Mouse (Mus musculus) gastrocnemius, postnatal 36 days (tissue): ENCODE results near the gene Deaf1. TPM values are rescaled to one million over a fixed set of nuclear protein-coding genes. Genes with fewer than 3 reads are reported as not detected.

Source experiments
- DNase-seq, 2 experiments: peaks; one replicate each; pipeline ENCODE4 v3.0.0; 2022
- intact Hi-C: fragments of 180-260 bp; cut with DNase I; formaldehyde crosslinking; loops from one replicate; pipeline ENCODE4 v1.15.1; 2025
- total RNA-seq, 2 experiments: library from RNA; stranded (reverse); gene quantifications; 2 replicates each; pipeline ENCODE4 v1.2.3; 2021

Gene Deaf1
- total RNA-seq, 2 experiments from 2014 or later, result 13.9 to 14.8 TPM

GRCm38 (mm10) chr7:141302702-141303268, 24.7 kb downstream of the Deaf1 start:
- DNase-seq, result no peak
- intact Hi-C loops, result no loop called here

DNA sequence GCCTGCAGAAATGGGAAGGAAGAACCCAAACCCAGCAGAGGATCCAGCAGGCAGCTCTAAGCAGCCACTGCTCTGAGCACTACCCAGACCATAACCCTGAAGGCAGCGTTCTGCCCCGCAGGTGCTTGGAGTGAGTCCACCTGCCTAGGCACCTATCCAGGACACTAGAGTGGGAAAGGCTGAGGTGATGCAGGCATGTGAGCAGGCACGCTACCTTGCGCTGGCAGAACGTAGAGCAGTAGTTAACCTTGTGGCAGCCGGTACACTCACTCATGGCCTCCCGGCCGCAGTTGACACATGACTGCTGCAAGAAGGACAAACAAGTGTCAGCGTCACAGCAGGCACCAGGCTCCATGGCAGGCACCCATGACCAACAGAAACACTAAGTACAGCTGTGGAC, 26.1 kb downstream of the Deaf1 start:
- intact Hi-C loops, result no loop called here
- DNase-seq, result no peak

GRCm38 (mm10) chr7:141299175-141299574, 28.3 kb downstream of the Deaf1 start:
- DNase-seq, result no peak
- intact Hi-C loops, result no loop called here

- intact Hi-C loops, result no loop called here
- no peak for DNase-seq
These were observed 29.4 kb downstream of the Deaf1 start for GRCm38 (mm10) chr7:141297926-141298650.

DNA sequence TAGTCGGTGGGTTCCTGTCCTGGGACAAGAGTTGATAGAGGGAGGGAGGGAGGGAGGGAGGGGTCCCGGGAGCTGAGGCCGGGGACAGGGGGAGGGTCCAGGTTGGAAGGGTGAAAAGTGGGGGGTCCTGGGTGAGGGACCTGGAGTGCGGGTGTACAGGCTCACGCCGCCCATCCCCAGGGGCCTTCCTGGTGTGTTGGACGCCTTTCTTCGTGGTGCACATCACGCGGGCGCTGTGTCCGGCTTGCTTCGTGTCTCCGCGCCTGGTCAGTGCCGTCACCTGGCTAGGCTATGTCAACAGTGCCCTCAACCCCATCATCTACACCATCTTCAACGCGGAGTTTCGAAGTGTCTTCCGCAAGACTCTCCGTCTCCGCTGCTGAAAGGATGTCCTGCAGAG, 33.0 kb downstream of the Deaf1 start:
- no peak for DNase-seq
- intact Hi-C loops, result no loop called here

DNA sequence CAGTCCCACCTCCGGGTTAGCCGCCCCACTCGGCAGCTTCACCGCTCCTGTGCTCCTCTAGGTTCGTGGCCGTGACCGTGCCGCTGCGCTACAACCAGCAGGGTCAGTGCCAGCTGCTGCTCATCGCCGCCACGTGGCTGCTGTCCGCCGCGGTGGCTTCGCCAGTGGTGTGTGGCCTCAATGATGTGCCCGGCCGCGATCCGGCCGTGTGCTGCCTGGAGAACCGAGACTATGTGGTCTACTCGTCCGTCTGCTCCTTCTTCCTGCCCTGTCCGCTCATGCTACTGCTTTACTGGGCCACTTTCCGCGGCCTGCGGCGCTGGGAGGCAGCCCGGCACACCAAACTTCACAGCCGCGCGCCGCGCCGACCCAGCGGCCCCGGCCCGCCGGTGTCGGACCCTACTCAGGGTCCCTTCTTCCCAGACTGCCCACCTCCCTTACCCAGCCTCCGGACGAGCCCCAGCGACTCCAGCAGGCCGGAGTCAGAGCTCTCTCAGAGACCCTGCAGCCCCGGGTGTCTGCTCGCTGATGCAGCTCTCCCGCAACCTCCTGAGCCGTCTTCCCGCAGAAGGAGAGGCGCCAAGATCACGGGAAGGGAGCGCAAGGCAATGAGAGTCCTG, 33.5 kb downstream of the Deaf1 start:
- intact Hi-C loops, result no loop called here
- DNase-seq, result no peak

DNA sequence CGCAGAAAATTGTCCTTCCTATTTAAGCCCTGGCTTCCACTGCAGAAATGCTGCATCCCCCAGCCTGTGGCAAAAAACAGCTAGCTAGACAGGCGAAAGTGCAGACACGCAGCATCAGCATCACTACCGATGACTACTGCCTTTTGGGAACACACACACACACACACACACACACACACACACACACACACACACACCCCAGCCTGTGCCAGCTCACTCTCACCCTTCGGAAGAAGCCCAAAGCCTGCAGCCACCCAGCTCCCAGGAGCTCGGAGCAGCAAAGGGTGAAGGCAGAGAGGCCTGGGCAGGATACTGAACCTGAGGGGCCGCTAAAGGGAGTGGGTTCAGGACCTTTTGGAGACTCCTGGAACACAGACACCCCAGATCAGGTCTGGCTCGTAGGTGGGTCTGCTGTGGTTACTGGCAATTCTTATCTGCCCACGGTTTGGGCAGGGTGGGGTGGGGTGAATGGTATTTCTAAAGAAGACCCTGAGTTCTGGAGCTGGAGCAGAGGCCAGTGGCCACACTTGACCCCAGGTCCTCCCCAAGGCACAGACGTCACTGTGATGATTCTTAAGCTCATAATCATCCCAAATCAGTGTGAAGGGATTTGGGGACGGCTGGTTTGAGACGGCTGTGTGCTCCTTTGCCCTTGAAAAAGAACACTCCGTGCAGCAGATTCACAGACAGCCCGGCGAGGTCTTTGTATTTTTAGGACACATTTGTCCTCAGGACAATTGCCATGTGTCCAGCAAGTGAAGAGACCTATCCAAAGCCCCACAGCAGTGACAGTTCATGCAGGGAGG, 34.7 kb downstream of the Deaf1 start:
- intact Hi-C loops, result no loop called here
- no peak for DNase-seq

GRCm38 (mm10) chr7:141291921-141292582, 35.4 kb downstream of the Deaf1 start, which contains the start of gene Drd4:
Gene Drd4, plus strand, starts transcription at chr7:141292006.
- intact Hi-C loops, result no loop called here
- DNase-seq, result no peak

GRCm38 (mm10) chr7:141288042-141288441, 39.4 kb downstream of the Deaf1 start:
- intact Hi-C loops, result no loop called here
- no peak for DNase-seq

GRCm38 (mm10) chr7:141282756-141283155, 44.7 kb downstream of the Deaf1 start:
- intact Hi-C loops, result no loop called here
- no peak for DNase-seq

DNA sequence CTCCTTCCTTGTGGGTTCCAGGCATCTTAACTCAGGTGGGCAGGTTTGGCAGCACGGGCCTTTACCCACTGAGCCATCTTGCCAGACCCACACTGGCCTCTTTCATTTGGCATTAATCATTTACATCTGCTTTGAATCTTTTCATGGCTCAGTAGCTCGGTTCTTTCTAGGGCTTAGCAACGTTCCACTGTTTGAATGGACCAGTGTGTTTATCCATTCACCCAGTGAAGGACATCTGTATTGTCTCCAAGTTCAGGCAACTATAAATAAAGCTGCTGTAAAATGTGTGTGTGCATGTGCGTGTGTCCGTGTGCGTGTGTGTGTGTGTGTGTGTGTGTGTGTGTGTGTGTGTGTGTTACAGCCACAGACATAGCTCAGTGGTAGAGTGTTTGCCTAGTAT, 46.0 kb downstream of the Deaf1 start:
- intact Hi-C loops, result no loop called here
- DNase-seq, result no peak

GRCm38 (mm10) chr7:141278766-141279590, 48.5 kb downstream of the Deaf1 start, which contains the start of gene Sct:
Gene Sct, minus strand, starts transcription at chr7:141279133.
- DNase-seq, result no peak
- intact Hi-C loops, result no loop called here

DNA sequence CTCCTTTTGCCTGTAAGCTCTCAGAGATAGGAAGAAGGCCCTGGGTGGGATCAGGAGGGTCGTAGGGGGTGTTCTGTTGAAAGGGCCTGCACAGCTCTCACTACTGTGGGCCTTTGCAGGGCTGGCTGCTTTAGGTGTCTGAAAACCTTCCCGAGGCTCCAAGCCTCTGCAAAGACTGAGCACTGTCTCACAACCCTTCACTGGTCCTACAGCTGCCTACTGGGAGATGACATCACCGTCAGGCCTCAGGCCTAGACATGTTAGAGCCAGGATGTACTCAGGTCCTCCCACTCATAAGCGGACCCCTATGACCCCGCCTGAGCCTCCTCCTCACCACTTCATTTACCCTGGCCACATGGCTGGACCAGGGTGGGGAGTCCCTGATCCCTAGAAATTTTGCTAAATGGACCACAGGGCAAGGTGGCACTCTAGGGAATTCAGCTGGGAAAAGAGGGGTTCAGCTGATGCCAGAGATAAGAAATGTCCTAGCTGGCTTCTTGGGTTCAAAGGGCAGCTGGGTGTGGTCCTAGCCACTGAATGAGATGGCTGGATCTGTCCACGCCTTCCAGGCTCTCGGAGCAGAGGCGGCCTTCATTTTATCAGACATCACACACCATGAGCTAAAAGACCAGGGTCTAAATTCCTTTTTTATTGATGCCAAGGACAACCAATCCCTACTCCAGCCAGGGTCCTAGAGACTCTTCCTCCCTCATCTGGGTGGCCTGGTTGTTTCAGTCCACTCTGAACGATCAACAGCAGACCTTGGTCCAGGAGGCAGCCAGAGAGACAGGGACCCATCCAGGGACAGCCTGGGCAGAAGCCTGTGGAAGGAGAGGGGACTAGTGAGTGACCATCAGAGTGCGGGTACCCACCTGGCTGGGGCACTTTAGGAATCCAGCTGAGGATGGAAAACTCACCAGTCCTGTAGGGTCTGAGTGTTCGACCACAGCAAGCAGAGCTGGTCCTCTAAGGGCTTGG, 49.5 kb downstream of the Deaf1 start:
- no peak for DNase-seq
- intact Hi-C loops, result no loop called here

DNA sequence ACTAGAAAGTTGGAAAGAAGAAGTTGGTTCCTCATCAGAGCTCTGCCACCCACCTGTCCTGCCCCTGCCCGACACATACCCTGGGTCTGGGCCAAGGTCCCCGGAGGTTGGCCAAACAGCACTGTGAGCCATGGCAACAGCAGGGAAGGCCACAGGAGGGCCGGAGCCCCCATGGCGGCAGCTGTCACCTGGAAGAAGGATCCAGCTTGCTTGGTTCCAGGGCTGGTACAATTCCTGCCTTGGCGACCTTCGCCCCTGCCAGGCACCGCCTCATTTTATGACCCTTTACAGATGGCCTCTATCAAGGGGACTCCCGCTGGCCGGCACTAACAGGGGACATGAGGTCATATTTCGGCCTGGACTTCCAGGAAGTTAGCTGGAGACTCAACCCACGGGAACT, 50.9 kb downstream of the Deaf1 start, which contains the start of gene Cdhr5:
Gene Cdhr5 (minus strand): TSS at position 241 of the 400 bp plus-strand sequence.
- intact Hi-C loops, result no loop called here
- no peak for DNase-seq

- intact Hi-C loops, result no loop called here
- DNase-seq, result no peak
These were observed 52.1 kb downstream of the Deaf1 start for GRCm38 (mm10) chr7:141275356-141275755.

- intact Hi-C loops, result no loop called here
- no peak for DNase-seq
These were observed 56.9 kb downstream of the Deaf1 start for GRCm38 (mm10) chr7:141270631-141271030.

GRCm38 (mm10) chr7:141269273-141269545, 58.3 kb downstream of the Deaf1 start:
- DNase-seq, result no peak
- intact Hi-C loops, result no loop called here

DNA sequence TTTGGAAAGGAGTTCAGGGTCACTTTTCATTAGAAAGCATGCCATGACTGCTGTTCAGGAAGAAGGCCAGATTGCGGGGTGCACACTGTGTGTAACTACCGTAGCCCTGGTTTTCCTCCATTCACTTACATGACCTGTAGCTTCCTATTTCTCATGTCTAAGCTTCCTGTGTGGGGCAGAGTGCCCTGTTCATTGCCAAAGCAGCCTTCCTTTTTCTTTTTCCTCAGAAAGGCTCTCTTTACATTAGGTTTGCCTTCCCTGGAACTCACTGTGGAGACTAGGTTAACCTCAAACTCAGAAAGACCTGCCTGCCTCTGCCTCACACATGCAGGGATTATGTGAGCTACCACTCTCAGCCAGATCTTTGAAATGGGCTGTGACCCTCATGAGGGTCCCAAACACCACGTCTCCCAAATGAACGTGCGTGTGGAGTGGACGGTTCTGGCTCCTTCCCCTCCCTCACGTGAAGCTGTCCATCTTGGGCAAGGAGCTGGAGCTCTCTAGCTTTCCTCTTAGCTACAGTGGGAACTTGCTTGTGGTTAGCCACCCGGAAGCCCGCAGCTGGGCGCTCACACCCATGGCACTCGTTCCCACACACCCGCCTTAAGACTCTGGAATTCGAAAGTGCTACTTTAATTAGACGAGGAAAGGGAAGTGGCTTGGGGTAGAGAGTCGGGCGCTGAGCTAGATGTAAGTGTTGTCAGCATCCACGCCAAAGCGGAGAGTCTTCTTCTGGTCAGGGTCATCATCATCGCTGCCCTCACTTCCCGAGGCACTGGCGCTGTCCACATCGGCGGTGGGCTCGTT, 58.8 kb downstream of the Deaf1 start:
- intact Hi-C loops, result no loop called here

More for the DNA sequence above, 58.8 kb downstream of the Deaf1 start:
- no peak for DNase-seq
